Mouse (Mus musculus) heart, adult 11 months (tissue): Measurements from ENCODE around the gene Pank1.

Experiments
- DNase-seq: peaks from one replicate; pipeline ENCODE4 v3.0.0; 2022

Gene Pank1

DNA sequence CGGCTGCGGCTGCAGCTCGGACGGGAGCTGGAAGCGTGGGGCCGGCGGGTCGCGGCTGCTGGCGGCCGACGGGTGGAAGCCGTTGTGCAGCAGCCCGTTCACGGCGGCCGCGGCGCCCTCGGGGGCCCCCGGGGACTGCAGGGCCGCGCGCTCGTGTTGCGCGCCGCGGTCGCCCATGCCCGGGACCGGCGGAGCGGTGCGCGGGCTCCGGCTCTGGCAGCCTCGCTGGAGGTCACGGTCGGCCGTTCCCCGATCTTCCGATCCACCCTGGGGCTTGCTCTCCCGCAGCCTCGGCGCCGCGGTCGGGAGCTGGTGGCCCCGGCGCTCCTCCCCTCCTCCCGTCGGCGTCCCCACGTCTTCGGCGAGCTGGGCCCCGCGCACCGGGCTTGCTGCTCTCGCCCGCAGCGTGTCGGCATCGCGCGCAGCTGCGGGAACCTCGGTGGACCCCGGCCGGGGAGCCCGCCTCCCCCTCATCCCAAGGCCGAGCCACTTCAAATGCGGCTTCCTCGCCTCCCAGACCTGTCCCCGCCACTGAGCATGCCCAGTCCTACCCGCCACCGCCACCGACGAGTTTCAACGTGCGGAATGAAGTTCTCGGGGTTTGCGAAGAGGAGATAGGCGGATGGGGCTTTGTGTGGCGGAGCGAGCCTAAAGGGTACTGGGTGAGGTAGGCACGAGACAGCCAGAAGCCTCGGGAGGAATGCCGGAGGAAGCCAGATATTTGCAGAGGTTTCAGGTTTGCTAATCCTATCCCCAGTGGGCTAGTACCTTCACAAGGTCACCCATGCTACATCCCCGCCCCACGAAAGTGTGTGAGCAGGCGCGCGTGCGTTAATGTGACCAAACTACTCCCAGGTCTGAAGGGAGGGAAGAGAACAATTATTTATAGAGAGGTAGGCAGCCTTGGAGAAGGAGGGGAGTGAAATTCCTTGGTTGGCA lies at the start of gene Pank1:
Gene Pank1 (minus strand): TSS at position 853 of the 939 bp plus-strand sequence.
- DNase-seq: peak; percentile 98

DNA sequence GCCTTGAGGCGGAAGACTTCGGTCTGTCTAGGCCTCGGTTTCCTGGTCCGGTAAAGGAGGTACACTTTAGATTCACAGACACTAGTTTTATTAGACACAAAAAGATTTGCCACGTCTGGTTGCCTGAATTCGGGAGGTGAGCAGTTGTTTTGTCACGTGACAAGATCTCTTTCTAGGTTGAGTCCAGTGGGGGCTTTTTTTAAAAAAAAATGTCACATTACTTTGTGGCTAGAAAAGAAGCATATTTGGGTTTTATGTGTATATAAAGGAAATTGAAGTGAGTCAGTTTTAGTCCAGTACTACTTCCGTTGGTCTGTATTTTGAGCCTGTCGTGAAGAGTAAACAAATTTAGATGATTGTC lies 43.3 kb upstream of the Pank1 start:
- no peak for DNase-seq

DNA sequence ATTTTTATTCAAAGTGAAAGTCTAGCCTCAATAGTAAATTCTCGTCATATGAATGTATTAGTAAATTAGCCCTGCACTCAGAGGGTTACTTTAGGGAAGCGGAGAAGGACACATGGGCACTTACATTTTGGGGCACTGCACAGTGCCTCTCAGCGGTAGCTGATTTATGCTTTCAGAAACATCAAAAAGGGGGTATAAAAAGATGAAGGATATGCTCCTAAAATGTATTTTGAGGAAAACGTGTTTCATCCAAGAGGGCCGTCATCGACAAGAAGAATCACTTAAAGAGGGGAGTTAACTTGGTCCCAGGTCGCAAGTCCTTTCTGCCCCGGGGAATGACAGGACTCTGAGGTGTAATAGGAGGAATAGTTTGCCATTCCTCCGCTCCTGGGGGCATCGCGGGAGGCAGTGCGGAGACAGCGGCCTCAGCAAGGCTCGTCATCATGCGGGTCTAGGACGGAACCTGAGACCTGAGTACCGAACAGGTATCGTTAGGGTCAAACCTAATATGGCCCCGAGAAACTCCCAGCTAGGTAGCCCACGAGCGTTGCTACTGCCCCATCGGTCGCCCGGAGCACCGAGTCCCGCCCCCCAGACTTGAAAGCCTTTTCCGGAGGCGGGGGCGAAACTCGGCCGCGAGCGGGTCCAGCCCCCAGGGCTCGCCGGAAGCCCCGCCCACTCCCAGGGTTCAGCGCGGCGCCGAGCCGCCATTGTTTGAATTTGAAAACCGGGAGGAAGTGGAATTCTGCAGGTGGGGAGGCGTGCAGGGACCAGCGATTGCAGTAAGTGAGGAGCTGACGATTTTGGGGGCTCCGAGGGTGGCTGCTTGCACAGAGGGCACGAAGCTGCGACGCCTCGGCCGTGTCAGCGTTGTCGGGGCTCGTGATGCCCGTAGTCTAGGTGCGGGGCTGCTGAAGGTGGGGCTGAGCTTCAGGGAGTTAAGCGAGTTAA lies 42.7 kb upstream of the Pank1 start, which contains the start of gene Kif20b:
Gene Kif20b (plus strand): TSS at position 710 of the 951 bp plus-strand sequence.
- DNase-seq: peak; percentile 99

DNA sequence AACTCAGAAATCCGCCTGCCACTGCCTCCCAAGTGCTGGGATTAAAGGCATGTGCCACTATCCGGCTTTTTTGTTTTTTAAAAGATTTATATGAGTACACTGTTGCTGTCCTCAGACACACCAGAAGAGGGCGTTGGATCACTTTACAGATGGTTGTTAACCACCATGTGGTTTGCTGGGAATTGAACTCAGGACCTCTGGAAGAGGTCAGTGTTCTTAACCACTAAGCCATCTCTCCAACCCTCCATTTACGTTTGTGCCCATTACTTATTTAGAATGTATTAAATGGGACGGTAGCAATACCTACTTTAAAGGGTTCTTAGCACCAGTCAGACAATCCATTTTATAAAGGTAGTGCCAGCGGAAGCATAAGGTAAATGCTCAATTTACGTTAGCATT lies 42.0 kb upstream of the Pank1 start:
- DNase-seq: no peak

DNA sequence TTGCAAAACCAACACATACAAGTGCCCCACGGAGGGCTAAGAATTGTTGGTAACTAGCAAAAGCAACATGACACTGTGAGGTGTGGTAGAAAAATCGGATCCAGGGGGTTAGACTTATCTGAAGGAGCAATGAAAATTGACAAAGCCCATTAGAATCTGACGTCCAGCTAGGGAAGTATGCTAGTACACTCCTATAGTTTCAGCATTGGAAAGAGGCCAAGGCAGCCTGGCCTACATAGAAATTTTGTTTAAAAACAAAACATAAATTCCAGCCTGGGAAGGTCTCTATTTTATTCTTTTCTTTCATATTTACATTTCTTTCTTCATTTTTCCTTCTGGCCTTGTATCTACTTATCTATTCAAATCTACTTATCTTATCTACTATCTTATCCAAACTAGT lies 41.3 kb upstream of the Pank1 start:
- DNase-seq: no peak

DNA sequence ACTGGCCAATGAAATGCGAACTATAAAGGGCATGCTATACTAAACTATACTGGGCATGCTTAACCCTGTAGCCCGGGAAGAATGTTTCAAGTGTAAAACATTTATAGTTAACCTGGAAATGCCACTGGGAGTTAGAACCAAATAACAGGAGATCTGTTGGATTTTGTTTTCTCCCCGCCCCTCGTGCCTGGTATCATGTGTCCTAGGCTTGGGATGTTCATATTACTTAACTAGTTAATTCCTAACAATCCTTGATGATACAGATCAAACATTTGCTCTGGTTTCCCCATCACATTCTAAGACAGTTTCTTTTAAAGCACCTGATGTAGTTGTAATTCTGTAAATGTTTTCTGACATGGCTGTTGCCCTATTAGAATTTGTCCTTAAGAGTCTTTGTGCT lies 40.8 kb upstream of the Pank1 start:
- DNase-seq: no peak

DNA sequence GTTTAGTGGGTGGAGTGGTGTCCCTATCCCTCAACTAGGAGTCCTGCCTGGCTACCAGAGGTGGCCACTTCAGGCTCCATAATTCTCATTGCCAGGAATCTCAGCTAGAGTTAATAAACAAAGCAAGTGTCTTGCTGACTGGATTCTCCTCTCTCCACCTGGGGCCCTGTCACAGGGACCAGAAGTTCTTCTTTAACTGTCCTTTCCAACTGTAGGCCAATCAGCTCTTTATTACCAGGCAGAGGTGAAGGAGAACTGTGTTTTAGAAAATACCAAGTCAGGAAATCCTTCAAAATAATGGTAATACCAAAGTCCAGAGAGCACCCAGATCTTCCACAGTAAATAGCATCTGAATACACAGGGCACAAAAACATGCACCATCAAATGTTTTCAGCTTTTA lies 33.1 kb upstream of the Pank1 start:
- DNase-seq: no peak

DNA sequence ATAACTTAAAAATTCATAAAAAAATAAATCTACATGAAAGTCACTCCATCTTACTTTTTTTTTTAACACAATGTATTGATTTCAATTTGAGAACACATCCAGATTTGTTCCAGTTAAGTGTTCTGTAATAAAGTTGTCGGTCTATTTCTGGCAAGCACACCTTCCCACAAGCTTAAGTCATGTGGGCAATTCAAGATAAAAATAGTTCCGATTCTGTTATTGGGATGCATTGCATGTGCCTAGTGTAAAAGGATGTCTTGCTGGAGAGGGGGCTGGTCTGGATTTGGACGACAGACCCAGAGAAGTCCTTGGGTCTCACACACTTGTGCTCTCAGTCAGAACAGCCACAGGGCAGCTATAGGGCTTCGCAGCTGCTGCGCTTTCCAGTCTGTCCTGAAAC lies 27.5 kb upstream of the Pank1 start:
- no peak for DNase-seq

DNA sequence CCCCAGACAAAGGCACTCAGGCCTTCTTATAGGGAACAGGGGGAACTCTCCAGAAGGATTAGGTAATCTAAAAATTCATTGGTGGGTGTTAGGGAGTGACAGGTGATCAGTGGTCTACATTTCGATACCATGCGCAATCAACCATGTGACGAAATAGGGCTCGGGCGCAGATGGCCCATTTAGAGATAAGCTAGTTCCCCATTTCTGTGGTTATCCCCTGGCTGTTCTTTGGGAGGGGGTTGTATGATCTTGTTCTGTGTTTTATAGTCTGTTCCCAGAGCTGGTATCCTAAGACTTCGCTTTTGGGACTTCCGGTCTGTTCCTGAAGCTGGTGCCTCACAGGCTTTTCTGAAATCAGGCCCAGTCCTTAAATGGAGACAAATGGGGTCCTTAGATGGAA lies 26.2 kb upstream of the Pank1 start:
- DNase-seq: no peak

DNA sequence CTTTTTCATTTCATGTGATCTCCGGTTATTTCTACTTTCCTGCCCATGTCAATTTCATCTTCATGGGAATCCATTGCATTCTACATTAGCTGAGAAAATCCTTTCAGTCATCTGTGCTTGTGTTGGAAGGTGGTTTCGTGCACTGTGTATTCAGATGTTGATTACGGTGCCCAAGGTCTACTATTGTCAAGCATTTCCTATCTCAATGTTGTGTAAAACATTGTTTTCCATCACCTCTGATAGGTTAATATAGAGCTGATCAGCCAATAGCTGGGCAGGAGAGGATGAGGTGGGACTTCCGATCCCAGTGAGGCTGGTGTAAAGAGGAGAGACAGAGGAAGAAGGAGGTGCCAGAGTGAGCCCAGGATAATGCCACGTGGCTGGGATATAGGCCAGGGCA lies 24.8 kb upstream of the Pank1 start:
- no peak for DNase-seq

DNA sequence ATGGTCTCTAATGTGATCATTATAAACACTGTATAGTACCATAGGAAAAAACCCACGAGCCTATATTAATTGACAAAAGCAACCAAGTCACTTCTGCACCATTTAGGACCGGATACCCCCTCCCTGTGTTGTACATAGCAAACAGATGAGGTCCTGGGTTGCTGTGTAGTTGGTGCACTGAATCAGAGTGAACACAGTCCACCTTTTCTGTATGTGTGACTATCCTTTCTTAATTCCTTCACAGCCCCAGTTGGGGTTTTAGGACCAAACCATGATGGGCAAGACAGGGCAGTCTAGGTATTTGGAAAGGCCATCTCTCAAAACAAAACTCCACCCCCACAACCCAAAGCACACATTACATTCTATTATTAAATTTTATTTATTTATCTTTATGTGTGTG lies 22.5 kb upstream of the Pank1 start:
- DNase-seq: peak; percentile 62

DNA sequence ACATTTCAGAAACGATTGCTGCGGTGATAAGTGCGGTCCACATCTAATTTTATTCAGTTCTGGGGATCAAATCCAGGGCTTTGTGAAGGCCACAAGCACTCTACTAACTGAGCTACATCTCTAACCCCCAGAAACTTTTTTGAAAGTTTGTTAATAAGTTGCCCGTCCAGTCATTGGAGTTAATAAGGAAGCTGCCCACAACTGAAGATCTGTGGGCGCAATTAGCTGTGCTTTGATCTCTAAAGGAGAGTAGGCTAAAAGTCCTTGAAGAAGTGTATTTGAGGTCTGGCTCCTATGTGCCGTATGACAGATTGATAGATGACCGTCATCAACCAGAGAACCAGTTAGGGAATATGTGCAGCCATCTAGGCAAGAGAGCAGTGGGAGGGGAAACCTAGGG lies 22.0 kb upstream of the Pank1 start:
- DNase-seq: no peak

DNA sequence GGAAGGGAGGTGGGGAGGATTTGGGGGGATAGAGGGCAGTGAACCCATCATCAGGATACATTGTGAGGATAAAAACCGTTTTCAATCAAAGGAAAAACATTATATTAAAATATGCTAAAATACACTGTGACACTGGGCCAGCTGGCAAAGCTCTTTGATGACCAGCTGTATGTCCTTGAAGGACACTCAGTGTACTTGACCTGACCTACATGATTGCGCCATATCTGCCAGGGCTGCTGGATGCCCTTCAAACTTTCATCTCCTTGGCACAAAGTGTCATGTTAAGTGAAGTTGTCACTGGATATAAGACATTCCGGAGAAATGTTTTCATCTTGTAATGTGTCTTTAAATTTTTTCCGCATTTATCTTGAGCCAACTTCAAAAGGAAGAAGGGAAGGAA lies 19.7 kb upstream of the Pank1 start:
- DNase-seq: peak; percentile 77

DNA sequence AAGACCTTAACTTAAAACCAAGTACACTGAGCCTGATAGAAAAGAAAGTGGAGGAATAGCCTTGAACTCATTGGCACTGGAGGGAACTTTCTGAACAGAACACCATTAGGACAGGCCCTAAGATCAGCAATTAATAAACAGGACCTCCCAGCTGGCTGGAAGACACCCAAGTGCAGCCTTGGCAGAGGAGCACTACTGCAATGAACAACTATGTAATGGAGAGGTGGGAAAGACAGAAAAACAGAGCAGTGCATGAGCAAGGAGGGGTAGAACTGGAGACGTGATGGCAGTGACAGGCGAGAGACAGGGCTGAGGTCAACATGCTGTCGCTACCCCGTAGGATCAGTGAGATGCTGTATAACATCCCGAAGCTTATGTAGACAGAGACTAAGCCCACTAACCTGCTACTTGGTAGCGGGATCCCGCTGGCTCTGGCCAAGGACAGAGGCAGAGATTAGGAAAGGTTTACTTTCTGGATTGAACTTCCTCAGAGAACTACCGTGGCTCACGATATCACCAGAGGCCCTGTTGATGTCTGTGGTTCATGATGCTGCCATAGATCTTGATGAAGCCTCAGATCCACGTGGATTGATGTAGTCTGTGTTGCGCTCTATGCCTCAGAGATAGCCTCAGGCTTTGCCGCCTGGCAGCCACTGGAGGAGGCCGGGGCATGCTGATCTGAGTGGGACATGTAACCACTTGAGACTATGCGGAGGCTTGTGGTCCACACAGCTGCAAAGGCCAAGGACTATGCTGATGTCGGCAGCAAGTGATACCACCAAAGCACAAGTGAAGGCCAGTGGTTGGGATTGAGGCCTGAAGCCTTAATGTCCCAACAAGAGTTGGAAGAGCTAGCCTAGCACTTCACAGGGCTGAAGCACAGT lies 18.1 kb upstream of the Pank1 start:
- peak; percentile 85 for DNase-seq

DNA sequence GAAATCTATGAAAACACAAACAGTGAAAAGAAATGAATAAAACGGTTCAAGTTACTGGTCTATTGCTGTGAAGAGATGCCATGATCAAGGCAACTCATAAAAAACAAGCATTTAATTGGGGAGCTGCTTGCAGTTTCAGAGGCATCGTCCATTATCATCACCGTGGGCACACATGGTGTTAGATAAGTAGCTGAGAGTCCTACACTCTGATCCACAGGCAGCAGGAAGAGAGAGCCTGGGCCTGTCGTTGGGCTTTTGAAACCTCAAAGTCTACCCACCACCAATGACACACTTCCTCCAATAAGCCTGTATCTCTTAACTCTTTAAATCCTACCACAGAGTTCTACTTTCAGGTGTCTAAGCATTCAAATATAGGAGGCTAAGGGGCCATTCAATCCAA lies 15.8 kb upstream of the Pank1 start:
- no peak for DNase-seq

DNA sequence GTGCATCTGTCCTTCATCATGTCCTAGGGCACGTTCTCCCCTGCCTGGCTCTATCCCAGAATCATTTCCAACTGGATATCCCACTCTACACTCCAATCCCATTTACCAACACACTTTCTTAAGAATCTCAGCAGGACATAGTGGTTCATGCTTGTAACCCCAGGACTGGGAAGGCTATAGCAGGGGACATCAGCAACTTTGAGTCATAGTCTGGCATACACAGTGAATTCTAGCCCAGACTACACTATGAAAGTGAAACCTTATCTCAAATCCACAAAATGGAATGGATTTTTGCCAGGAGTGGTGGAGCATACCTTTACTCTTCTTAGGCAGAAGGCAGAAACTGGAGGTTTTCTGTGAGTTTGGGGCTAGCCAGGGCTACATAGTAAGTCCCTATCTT lies 12.3 kb upstream of the Pank1 start:
- DNase-seq: peak; percentile 36

DNA sequence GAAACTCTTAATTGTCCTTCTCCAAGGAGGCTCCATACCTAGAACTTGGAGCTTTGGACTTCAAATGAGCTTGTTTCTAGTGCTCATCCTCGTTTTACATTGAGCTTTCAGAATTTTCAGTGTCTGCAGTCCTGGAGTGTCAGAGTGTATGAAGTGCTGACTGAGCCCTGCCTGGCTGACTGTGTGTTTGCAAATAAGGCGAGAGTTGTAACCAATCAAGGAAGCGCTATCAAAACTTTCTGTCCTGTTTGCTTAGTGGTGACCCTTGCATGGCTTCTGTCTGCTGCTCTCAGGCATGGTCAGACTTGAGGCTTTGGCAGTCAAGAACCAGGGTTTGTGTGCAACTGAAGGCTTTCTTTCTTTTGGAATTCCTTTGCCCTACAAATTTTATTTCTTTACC lies 11.7 kb upstream of the Pank1 start:
- DNase-seq: peak; percentile 66

DNA sequence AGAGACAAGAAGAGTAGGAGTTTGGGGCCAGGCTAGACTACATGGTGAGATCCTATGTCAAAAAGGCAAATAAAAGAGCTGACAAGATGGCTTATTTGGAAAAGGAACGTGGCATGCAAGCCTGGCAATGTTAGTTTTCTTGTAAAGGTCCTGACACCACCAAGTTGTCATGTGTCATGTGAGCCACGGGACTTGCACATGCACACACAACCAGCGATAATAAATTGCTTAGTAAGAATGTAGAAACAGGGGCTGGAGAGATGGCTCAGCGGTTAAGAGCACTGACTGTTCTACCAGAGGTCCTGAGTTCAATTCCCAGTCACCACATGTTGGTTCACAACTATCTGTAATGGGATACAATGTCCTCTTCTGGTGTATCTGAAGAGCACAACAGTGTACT lies 7.1 kb upstream of the Pank1 start:
- DNase-seq: peak; percentile 74

DNA sequence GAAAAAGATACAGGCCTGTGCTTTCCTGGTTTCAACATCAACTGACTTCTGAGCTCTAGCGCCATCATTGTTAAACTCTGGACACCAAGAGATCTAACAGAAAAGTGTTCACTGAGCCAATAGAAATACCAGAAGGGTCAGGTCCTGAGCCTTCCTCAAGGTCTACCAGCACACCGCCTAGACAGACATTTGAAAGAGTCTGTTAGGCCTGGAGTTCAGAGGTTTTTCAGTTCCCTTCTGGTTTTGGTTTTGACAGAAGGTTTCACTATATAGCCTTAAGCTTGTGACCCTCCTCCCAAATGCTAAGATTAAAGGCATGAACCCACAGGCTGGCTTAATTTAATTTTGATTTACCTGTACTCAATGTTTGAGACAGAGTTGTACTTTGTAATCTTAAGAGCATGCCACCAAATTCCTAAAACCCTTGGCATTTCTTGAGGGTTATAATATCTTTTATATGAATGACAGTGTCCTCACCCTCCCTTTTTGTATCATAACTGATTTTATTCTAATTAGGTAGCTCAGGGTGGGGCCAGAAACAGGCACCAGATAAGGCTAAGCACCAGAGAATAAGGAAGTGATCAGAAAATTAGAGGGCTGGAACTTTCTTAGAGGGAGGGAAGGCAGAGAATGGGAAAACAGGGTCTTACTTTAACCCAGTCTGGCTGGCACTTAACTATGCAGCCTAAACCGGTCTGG lies 4.4 kb upstream of the Pank1 start:
- DNase-seq: no peak

DNA sequence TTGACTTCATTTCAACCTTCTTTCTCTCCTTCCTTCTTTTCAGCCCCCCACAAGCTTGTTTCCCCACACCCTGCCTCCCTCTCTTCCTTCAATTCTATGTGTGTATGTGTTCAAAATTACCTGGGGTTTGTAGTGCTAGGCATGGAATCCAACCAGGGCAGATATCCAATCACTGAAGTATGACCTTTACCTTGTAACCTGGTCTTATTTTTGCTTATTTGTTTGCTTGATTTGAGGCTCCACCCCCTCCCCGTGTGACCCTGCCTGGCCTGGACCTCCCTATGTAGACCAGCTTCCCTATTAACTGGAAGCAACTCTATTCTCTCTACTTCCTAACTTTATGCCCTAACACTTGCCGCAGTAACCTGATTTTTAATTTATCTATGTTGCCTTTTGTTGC lies 3.2 kb upstream of the Pank1 start:
- no peak for DNase-seq

DNA sequence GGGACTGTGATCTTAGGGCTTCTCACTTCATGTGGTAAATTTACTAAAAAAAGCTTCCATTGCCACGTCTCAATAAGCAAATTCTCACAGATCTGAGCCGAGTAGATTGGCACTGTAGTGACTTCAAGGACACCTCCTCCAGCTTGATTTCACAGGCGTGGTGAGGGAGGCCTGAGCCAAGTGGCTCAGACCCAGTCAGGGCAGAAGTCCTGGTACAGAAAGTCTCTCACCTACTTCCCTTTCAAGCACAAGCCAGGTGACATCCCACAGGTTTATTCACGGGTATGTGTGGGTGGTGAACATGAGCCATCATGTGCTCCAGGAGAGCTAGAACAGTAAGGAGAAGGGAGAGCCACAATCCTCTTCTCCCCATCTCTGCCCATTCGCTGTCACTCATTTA lies 1.9 kb upstream of the Pank1 start:
- DNase-seq: peak; percentile 93

DNA sequence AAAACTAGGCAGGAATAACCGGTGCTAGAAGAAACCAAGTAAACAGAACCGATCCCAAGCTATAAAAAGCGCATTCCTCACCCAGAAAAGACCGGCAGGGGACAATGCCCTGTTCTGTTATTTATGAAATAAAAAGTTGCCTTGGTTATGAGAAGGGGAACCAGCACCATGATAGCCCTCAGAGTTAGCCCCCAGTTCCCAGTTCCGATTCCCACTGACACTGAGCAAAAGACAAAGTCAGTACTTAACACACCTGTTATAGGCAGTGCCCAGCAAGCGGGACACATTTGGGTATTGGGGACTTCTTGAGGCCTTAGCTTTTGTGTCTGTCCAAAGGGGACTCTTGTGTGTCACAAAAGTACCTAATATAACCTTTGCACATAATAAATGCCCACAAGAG lies 369 bp upstream of the Pank1 start:
- no peak for DNase-seq
